Mouse (Mus musculus) Muller cell, postnatal 12 days (primary cell): Measurements from ENCODE around the gene Lce6a.

Source experiments
- DNase-seq: peaks from one replicate; pipeline ENCODE4 v3.0.0-alpha.2; 2015; ENCODE audit errors: inconsistent ontology term

Gene Lce6a

GRCm38 (mm10) chr3:92621560-92621959 is at the start of gene Lce6a:
Gene Lce6a (minus strand): TSS chr3:92621660.
- no peak for DNase-seq

GRCm38 (mm10) chr3:92670215-92670614 is 48.8 kb upstream of the Lce6a start, which contains the start of gene Lce1a2:
Gene Lce1a2 (minus strand): TSS chr3:92670315.
- DNase-seq: no peak

- no peak for DNase-seq
Observed at GRCm38 (mm10) chr3:92656826-92657225, 35.4 kb upstream of the Lce6a start, which contains the start of gene Lce1b. Gene Lce1b (minus strand): TSS chr3:92656926.

- no peak for DNase-seq
Observed at GRCm38 (mm10) chr3:92648207-92648606, 26.7 kb upstream of the Lce6a start, which contains the start of gene Lce1a1. Gene Lce1a1 (minus strand): TSS chr3:92648307.

GRCm38 (mm10) chr3:92639854-92640253 is 18.4 kb upstream of the Lce6a start:
- no peak for DNase-seq

- DNase-seq: no peak
Observed at GRCm38 (mm10) chr3:92638653-92638991, 17.2 kb upstream of the Lce6a start.

GRCm38 (mm10) chr3:92637745-92638652 is 16.5 kb upstream of the Lce6a start:
- DNase-seq: no peak

- peak; percentile 12 for DNase-seq
Observed at GRCm38 (mm10) chr3:92609804-92610203, 11.7 kb downstream of the Lce6a start.

GRCm38 (mm10) chr3:92607392-92607791 is 14.1 kb downstream of the Lce6a start, which contains the start of gene 2210017I01Rik:
Gene 2210017I01Rik (minus strand): TSS chr3:92607492.
- DNase-seq: no peak

- peak; percentile 17 for DNase-seq
Observed at GRCm38 (mm10) chr3:92602169-92602568, 19.3 kb downstream of the Lce6a start.

GRCm38 (mm10) chr3:92600456-92600855 is 21.0 kb downstream of the Lce6a start:
- DNase-seq: no peak

- DNase-seq: no peak
Observed at GRCm38 (mm10) chr3:92599973-92600372, 21.5 kb downstream of the Lce6a start.

- DNase-seq: no peak
Observed at GRCm38 (mm10) chr3:92598429-92598828, 23.0 kb downstream of the Lce6a start.

- DNase-seq: no peak
Observed at GRCm38 (mm10) chr3:92588858-92589257, 32.6 kb downstream of the Lce6a start, which contains the start of gene Smcp. Gene Smcp (minus strand): TSS chr3:92588997.

GRCm38 (mm10) chr3:92587190-92587589 is 34.3 kb downstream of the Lce6a start:
- DNase-seq: no peak

- DNase-seq: no peak
Observed at GRCm38 (mm10) chr3:92585055-92585454, 36.4 kb downstream of the Lce6a start.

- DNase-seq: no peak
Observed at GRCm38 (mm10) chr3:92583164-92583826, 38.2 kb downstream of the Lce6a start.

- no peak for DNase-seq
Observed at GRCm38 (mm10) chr3:92579508-92579907, 42.0 kb downstream of the Lce6a start.

- DNase-seq: no peak
Observed at GRCm38 (mm10) chr3:92578652-92579413, 42.6 kb downstream of the Lce6a start.

GRCm38 (mm10) chr3:92573449-92574041 is 47.9 kb downstream of the Lce6a start, which contains the start of gene Ivl:
Gene Ivl (minus strand): TSS chr3:92573735.
- DNase-seq: no peak

- DNase-seq: no peak
Observed at GRCm38 (mm10) chr3:92572514-92573155, 48.8 kb downstream of the Lce6a start.
